Mouse (Mus musculus) thymus, postnatal 4 days (tissue): Measurements from ENCODE around the gene Cnpy2.
"Not testable (repeated sequence)": the region's sequence is repeated elsewhere in the genome, so short reads cannot be mapped to it uniquely, and the experiment has no call there.

Experiments used
- DNase-seq: peaks from one replicate; pipeline ENCODE4 v3.0.0; 2021

The Cnpy2 gene

GRCm38 (mm10) chr10:128321641-128322040 is 618 bp upstream of the Cnpy2 start:
- DNase-seq, result no peak

- no peak for DNase-seq
Measured at GRCm38 (mm10) chr10:128323516-128323915, 1.3 kb downstream of the Cnpy2 start.

DNA sequence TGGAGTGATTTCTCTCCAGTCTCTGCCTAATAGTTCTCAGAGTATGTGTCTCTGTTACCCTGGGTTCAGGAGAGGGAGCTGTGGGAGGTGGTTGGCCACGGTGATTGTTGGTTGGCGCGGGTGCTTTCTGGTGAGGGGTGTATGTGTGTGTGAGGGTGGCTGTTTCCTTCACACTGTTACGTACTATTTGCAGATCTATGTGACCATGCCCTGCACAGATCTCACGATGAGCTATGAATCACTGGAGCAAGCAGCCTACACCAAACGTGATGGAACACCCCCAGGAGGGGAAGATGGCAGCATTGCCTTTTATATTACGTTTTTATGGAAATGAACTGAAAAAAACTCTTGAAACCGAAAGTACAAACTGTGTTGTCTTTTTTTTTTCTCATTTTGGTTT is 4.6 kb downstream of the Cnpy2 start:
- DNase-seq, result no peak

GRCm38 (mm10) chr10:128327610-128328009 is 5.4 kb downstream of the Cnpy2 start:
- DNase-seq, result peak; percentile 26

- DNase-seq, result not testable (repeated sequence)
Measured at GRCm38 (mm10) chr10:128332358-128333249, 10.3 kb downstream of the Cnpy2 start.

- peak; percentile 92 for DNase-seq
Measured at GRCm38 (mm10) chr10:128335582-128335981, 13.3 kb downstream of the Cnpy2 start.

- DNase-seq, result no peak
Measured at GRCm38 (mm10) chr10:128336195-128336594, 13.9 kb downstream of the Cnpy2 start.

DNA sequence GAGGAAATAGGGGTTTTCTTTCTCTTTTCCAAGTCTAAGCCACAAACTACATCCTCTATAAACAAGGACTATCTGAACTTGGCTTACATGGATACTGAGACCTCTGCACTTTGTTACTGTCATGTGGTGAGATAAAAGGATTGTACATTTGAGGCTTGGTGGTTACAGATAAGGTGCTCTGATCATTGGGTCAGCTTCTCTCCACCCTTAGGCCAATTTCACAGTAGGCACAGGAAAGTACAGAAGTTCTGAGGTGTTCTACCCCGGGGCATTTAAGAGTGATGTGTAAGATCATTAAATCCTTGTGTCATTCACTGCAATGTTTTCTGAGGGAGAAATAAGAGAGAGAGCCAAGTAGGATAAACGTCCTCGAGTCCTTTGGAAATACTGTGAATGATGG is 14.3 kb downstream of the Cnpy2 start:
- DNase-seq, result no peak

DNA sequence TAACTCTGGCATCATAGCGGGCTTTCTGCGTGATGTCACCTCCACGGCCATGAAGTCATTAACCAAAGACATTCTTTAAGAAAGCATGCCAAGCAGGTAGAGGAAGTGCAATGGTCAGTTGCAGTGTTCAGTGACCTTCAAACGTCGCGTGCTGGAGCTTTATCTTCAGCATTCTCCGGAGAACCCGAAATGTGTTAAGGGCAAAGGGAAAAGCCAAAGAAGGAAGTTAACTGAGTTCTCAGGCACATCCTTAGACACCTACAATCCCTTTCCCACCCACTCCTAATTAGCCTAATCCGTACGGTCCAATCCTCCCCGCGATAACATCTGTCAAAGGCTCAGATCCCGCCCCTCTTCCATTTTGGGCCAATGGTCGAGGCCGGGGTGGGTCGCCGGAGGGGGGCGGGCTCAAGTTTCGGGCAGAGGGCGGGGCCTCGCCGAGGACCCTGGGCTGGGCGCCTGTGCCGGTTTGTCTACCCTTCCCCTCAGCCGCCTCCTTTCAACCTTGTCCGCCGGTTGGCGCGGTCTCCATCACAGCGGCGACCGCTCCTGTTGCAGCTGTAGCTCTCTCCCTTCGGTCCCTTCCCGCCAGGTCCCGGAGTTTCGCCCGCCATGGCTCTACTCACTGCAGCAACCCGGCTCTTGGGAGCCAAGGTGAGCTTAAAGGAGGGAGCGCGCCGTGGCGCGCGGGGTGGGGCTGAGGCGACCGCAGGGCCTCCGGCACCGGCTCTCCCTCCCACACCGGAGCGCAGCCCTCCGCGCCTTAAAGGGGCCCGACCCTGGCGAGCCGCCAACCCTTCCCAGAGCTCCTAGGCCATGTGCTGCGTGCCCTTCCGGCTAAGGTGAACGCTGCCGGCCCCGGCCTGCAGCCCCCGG is 15.3 kb downstream of the Cnpy2 start, which contains the start of gene Cs:
Gene Cs (plus strand): TSS at position 429 of the 876 bp plus-strand sequence.
- DNase-seq, result peak; percentile 99

DNA sequence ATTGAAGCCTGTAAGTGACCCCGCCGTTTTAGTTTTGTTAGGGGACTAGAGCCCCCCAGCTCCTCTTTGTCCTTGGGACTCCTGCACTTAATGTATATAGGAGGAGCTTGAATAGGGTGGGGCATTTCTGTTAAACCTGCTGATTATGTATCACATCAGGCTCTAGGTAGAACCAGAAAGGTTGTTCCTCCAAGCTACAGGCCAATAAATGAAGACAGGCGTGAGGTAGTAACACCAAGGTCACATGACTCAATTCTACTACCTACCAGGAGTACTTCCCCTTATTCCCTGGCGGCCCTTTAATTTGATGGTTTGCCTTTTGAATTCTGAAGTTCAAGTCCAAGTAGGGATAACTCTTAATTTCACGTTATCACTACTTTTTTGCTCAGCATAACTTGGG is 16.2 kb downstream of the Cnpy2 start:
- no peak for DNase-seq

GRCm38 (mm10) chr10:128338948-128339347 is 16.7 kb downstream of the Cnpy2 start:
- DNase-seq, result no peak

DNA sequence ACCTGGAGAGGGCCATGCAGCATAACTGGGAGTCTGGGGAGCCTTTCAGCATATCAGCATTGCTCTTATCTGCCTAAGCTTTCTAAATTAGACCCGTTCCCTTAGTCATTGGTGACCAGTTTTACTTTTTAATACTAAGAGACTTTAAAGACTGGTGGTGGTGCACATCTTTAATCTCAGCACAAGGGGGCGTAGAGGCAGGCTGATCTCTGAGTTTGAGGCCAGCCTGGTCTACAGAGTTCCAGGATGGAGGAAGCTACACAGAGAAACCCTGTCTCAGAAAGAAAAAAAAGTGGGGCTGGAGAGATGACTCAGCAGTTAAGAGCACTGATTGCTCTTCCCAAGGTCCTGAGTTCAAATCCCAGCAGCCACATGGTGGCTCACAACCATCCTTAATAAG is 18.0 kb downstream of the Cnpy2 start:
- DNase-seq, result no peak

DNA sequence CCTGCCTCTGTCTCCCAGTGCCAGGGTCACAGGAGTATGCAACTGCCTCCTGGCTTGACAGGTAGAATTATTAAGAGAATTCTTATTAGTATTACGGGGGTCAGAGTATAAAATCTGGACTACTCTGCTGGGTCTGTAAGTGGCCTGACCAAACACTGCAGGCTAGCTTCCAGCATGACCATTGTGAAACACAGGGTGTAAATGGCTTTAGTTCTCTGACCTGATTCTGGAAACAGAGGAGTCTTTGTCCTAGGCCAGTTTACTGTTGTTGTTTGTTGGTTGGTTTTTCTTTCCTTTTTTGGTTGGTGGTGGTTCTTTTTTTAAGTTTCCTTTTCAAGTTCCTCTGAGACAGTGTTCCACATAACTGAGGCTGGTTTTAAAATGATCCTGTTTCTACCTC is 21.2 kb downstream of the Cnpy2 start:
- DNase-seq, result no peak

DNA sequence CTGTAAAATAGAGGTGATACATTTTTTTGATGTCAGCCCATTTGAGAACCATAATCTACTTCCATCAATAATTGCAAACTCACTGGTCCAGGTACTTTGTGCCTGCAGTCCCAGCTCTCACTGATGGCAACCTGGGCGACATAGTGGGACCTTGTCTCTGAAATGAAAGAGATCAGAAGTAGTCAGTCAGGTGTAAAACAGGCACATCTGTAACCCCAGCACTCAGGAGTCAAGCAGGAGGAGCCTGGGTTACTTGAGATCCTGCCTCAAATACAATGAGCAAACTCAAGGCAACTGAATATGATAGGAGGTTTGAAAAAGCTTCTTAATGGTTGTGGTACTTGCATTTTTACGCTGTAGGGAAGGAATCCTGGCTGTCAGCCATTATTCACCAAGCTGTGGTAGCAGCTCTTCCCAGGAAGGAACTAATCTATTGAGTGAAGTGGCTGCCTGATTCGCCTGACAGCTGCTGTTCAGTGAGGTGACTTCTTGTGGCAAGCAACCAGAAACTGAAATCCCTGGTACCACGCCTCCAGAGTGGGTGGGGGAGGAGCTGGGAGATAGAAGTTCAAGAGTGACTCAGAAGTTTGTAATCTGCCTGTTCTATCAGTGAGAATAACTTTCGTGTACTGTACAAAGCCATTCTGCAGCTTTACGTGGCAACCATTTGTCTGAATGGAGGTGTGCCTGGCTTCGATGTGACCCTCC is 22.5 kb downstream of the Cnpy2 start:
- DNase-seq, result peak; percentile 81

GRCm38 (mm10) chr10:128347541-128347940 is 25.3 kb downstream of the Cnpy2 start:
- DNase-seq, result no peak

DNA sequence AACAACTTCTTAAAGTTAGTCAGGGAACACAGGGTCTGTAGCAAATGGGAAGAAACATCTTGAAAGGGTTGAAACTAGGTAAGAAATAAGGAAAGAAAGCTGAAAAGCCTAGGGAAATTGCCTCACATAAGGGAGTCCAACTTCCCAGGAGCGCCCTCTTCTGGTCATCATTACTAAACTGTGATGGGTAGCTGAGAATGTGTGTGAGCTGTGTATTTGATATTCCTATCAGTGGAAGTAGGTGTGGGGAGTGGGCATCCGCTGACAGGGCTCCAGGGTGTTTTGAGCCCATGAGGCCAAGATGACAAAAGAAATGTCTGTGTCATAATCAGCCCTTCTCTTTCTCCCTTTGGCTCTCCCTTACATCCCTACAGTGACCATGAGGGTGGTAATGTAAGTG is 36.5 kb downstream of the Cnpy2 start:
- peak; percentile 75 for DNase-seq

DNA sequence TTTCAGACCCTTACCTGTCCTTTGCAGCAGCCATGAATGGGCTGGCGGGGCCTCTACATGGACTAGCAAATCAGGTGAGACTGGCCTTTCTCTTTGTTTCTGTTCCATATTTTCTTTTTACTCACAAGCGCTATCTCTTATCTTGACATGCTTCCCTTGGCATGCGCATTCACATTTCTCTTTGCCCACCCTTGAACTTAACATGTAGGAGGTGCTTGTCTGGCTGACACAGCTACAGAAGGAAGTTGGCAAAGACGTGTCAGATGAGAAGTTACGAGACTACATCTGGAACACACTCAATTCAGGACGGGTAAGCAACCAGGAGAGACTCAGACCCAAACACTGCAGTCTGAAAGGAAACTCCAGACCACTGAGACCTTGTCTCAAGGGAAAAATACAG is 37.0 kb downstream of the Cnpy2 start:
- no peak for DNase-seq

GRCm38 (mm10) chr10:128361836-128362235 is 39.6 kb downstream of the Cnpy2 start:
- DNase-seq, result no peak

DNA sequence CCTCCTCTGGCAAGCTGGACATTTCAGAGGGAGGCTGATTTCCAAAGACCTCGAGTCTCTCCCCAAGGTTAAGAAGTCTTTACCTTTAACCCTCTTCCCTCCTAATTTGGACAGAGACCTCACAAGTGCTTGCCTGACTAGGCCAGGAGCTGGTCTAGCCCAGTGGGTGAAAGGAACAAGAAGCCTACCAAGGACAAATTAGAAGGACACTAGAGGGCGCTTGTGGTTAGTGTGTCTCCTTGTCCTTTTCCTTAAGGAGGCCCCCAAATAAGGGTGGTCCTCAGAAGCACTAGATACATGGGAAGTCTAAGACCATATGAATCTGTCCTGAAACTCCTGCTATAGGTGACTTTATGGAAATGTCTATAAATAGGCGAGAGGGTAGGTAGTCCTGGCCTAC is 40.3 kb downstream of the Cnpy2 start:
- no peak for DNase-seq

- DNase-seq, result no peak
Measured at GRCm38 (mm10) chr10:128367899-128368401, 45.7 kb downstream of the Cnpy2 start.

GRCm38 (mm10) chr10:128368402-128369217 is 46.4 kb downstream of the Cnpy2 start, which contains the start of gene Coq10a:
TSS of gene Coq10a (minus strand) at chr10:128368997.
- peak; percentile 94 for DNase-seq

GRCm38 (mm10) chr10:128369218-128369543 is 46.9 kb downstream of the Cnpy2 start:
- no peak for DNase-seq
